Mouse (Mus musculus): ENCODE results near the gene Fbxw8.

Gene Fbxw8

GRCm38 (mm10) chr5:118155565-118155947 is 292 bp upstream of the Fbxw8 start:
- no peak for DNase-seq (ENCODE audit: low read depth)

- no peak for DNase-seq (ENCODE audit: low read depth)
Measured at GRCm38 (mm10) chr5:118149711-118150110, 5.6 kb downstream of the Fbxw8 start.

- peak; percentile 42 for DNase-seq (ENCODE audit: low read depth)
Measured at GRCm38 (mm10) chr5:118147264-118147663, 8.0 kb downstream of the Fbxw8 start.

GRCm38 (mm10) chr5:118145999-118146679 is 9.1 kb downstream of the Fbxw8 start:
- DNase-seq (ENCODE audit: low read depth), result no peak

- DNase-seq (ENCODE audit: low read depth), result no peak
Measured at GRCm38 (mm10) chr5:118145458-118145857, 9.8 kb downstream of the Fbxw8 start.

GRCm38 (mm10) chr5:118144770-118145169 is 10.5 kb downstream of the Fbxw8 start:
- no peak for DNase-seq (ENCODE audit: low read depth)

GRCm38 (mm10) chr5:118144327-118144726 is 10.9 kb downstream of the Fbxw8 start:
- no peak for DNase-seq (ENCODE audit: low read depth)

- peak; percentile 33 for DNase-seq (ENCODE audit: low read depth)
Measured at GRCm38 (mm10) chr5:118143211-118144026, 11.8 kb downstream of the Fbxw8 start.

GRCm38 (mm10) chr5:118142471-118142870 is 12.8 kb downstream of the Fbxw8 start:
- no peak for DNase-seq (ENCODE audit: low read depth)

GRCm38 (mm10) chr5:118139630-118140029 is 15.6 kb downstream of the Fbxw8 start:
- DNase-seq (ENCODE audit: low read depth), result no peak

- no peak for DNase-seq (ENCODE audit: low read depth)
Measured at GRCm38 (mm10) chr5:118136391-118136790, 18.9 kb downstream of the Fbxw8 start.

GRCm38 (mm10) chr5:118128651-118129050 is 26.6 kb downstream of the Fbxw8 start:
- DNase-seq (ENCODE audit: low read depth), result no peak

- no peak for DNase-seq (ENCODE audit: low read depth)
Measured at GRCm38 (mm10) chr5:118128208-118128607, 27.1 kb downstream of the Fbxw8 start.

- no peak for DNase-seq (ENCODE audit: low read depth)
Measured at GRCm38 (mm10) chr5:118126671-118127070, 28.6 kb downstream of the Fbxw8 start.

GRCm38 (mm10) chr5:118123096-118123495 is 32.2 kb downstream of the Fbxw8 start:
- DNase-seq (ENCODE audit: low read depth), result no peak

GRCm38 (mm10) chr5:118121928-118122327 is 33.3 kb downstream of the Fbxw8 start:
- no peak for DNase-seq (ENCODE audit: low read depth)

- no peak for DNase-seq (ENCODE audit: low read depth)
Measured at GRCm38 (mm10) chr5:118120670-118121069, 34.6 kb downstream of the Fbxw8 start.

GRCm38 (mm10) chr5:118118922-118119321 is 36.3 kb downstream of the Fbxw8 start:
- DNase-seq (ENCODE audit: low read depth), result no peak

- no peak for DNase-seq (ENCODE audit: low read depth)
Measured at GRCm38 (mm10) chr5:118118351-118118750, 36.9 kb downstream of the Fbxw8 start.

GRCm38 (mm10) chr5:118113617-118114016 is 41.6 kb downstream of the Fbxw8 start:
- no peak for DNase-seq (ENCODE audit: low read depth)

GRCm38 (mm10) chr5:118113043-118113442 is 42.2 kb downstream of the Fbxw8 start:
- no peak for DNase-seq (ENCODE audit: low read depth)

- no peak for DNase-seq (ENCODE audit: low read depth)
Measured at GRCm38 (mm10) chr5:118108794-118109440, 46.3 kb downstream of the Fbxw8 start.

All from NIH3T3 (cell line).